Mouse (Mus musculus) erythroblast, embryonic 14.5 days (primary cell): ENCODE results near the gene Gm5129. TPM values are rescaled to one million over a fixed set of nuclear protein-coding genes. Genes with fewer than 3 reads are reported as not detected.
"Not testable (repeated sequence)": the region's sequence is repeated elsewhere in the genome, so short reads cannot be mapped to it uniquely, and the experiment has no call there.

Source experiments
- H3K27me3 ChIP-seq: 2 replicates; pipeline ENCODE4 v1.6.1; 2012; ENCODE audit warnings: inconsistent platforms; ENCODE audit not compliant: control insufficient read depth
- H3K36me3 ChIP-seq: 2 replicates; pipeline ENCODE4 v1.6.1; 2012; ENCODE audit warnings: mild to moderate bottlenecking, inconsistent platforms; ENCODE audit not compliant: control insufficient read depth
- H3K4me1 ChIP-seq: 2 replicates; pipeline ENCODE4 v1.6.1; 2012; ENCODE audit warnings: inconsistent platforms; ENCODE audit not compliant: control insufficient read depth
- H3K4me3 ChIP-seq: replicated peaks from 2 replicates; pipeline ENCODE3; 2012; ENCODE audit warnings: moderate library complexity, mild to moderate bottlenecking, inconsistent platforms
- H3K9me3 ChIP-seq: 2 replicates; pipeline ENCODE4 v1.6.1; 2012; ENCODE audit warnings: low read length, inconsistent platforms, mixed read lengths; ENCODE audit not compliant: control insufficient read depth
- GATA1 ChIP-seq: IDR thresholded peaks from 2 replicates; pipeline ENCODE4 v1.6.1; 2012; ENCODE audit warnings: low read length, inconsistent platforms, mixed read lengths
- TAL1 ChIP-seq: IDR thresholded peaks from 3 replicates; pipeline ENCODE4 v1.6.1; 2012; ENCODE audit warnings: low read length, inconsistent platforms, mixed read lengths
- polyA plus RNA-seq: library from polyadenylated mRNA; stranded (reverse); fragments of >175 nt; gene quantifications from 2 replicates; pipeline ENCODE4 v1.2.3, GENCODE M21; 2012

Gene Gm5129
- polyA plus RNA-seq, 1 experiment, result not detected

GRCm38 (mm10) chr5:29736073-29736900 is 551 bp upstream of the Gm5129 start:
- Histone ChIP-seq H3K9me3 (no peaks in the 10 kb centered on the region), H3K4me3 (peak overlapping the region; percentile 100), H3K27me3 (peaks cover 3% of the 10 kb centered on the region; the same call in 1 of the 2 replicates), H3K4me1 (peaks cover 42% of the 10 kb centered on the region), H3K36me3 (peaks cover 22% of the 10 kb centered on the region)
- no peak for TF ChIP-seq TAL1
- no peak for TF ChIP-seq GATA1

DNA sequence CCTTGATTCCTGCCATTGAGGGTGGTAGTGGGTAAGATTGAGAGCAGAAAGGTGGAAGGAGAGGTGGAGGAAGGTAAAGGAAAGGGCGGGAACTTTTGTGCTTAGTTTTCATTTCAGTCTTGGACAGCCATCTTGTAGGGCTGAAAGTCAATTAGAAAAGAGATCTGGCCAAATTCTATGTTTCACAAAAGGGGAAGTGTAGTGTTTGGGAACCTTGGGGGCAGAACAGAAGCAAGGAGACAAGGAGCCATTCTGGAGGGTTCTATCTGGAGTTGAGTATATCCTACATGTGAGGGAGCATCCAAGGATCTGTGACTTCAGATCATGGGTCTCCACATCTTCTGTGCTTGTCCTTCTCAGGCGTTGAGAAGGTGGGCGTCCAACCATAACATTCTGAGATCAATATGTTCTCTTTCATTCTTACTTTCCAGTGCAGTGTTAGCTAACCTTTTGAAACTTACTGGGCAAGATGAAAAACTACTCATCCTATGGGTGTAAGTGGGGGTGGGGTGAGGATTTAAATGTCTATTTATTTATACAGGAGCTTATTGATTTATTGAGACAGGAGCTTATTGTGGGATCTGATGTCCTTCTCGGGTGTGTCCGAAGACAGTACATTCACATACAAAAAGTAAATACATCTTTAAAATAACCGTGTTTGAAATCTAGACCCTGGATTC is 765 bp downstream of the Gm5129 start:
- Histone ChIP-seq H3K27me3 (peaks cover 3% of the 10 kb centered on the region; the same call in 1 of the 2 replicates), H3K36me3 (peaks cover 16% of the 10 kb centered on the region), H3K4me3 (peak overlapping the region; percentile 100), H3K4me1 (peaks cover 39% of the 10 kb centered on the region), H3K9me3 (no peaks in the 10 kb centered on the region)
- TF ChIP-seq TAL1 (no peak), GATA1 (no peak)

DNA sequence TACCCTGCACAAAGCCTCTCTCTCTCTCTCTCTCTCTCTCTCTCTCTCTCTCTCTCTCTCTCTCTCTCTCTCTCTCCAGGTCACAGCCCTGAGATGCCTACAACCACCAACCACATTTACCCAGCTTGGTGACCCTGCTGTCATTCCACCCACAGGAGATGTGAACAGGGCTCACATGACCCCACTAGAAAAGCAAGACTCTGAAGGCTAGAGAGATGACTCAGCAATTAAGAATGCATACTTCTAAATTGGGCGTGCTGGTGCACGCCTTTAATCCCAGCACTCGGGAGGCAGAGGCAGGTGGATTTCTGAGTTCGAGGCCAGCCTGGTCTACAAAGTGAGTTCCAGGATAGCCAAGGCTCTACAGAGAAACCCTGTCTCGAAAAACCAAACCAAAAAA is 9.7 kb downstream of the Gm5129 start:
- H3K9me3 ChIP-seq, H3K4me3 ChIP-seq, H3K4me1 ChIP-seq, H3K27me3 ChIP-seq, H3K36me3 ChIP-seq: not testable (repeated sequence)

- Histone ChIP-seq H3K36me3 (no peaks in the 10 kb centered on the region), H3K4me1 (no peaks in the 10 kb centered on the region), H3K27me3 (no peaks in the 10 kb centered on the region), H3K4me3 (no peak overlapping the region), H3K9me3 (peaks cover 4% of the 10 kb centered on the region; the same call in 1 of the 2 replicates)
- no peak for TF ChIP-seq GATA1
- TF ChIP-seq TAL1, result no peak
Observed at GRCm38 (mm10) chr5:29725369-29725768, 10.4 kb downstream of the Gm5129 start.

DNA sequence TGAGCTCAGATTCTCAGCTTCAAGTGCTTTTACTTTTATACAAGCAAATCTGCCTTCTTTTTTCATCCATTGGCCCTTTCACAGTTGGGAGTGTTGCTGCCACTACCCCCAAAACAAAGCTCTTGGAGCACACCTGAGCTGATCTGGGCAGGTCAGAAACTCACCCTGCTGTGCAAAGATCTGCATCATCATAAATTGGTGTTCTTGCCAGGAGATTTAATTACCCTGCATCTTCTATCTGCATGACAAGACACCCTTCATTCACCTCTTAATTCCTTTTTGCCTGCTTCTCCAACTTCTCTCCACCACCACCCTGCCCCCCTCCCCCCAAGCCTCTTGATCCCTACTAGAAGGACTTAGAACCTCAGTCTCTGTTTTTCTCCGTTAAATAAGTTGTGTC is 14.6 kb downstream of the Gm5129 start:
- Histone ChIP-seq H3K27me3 (no peaks in the 10 kb centered on the region), H3K4me3 (no peak overlapping the region), H3K36me3 (no peaks in the 10 kb centered on the region), H3K9me3 (peaks cover 4% of the 10 kb centered on the region; the same call in 1 of the 2 replicates), H3K4me1 (no peaks in the 10 kb centered on the region)
- TF ChIP-seq TAL1, result no peak
- no peak for TF ChIP-seq GATA1

DNA sequence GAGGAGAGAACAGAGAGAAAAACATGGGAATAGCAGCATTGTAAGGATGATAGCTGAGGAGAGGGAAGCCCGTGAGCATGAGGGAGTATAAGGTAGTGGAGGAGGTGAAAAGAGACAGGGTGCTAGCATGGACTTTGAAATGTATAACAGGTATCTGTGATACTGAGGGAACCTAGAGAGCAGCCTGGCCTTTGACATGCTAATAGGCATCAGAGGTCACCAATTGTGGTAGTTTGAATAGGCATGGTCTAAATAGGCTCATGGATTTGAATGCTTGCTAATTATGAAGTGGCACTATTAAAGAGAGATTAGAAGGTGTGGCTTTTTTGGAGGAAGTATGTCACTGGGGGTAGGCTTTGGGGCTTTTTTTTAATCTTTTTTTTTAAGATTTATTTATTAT is 22.8 kb downstream of the Gm5129 start:
- H3K4me3 ChIP-seq, result no peak overlapping the region
- TF ChIP-seq GATA1 (no peak), TAL1 (no peak)
- no peaks in the 10 kb centered on the region for H3K9me3 ChIP-seq
- no peaks in the 10 kb centered on the region for H3K27me3 ChIP-seq
- no peaks in the 10 kb centered on the region for H3K4me1 ChIP-seq
- no peaks in the 10 kb centered on the region for H3K36me3 ChIP-seq

DNA sequence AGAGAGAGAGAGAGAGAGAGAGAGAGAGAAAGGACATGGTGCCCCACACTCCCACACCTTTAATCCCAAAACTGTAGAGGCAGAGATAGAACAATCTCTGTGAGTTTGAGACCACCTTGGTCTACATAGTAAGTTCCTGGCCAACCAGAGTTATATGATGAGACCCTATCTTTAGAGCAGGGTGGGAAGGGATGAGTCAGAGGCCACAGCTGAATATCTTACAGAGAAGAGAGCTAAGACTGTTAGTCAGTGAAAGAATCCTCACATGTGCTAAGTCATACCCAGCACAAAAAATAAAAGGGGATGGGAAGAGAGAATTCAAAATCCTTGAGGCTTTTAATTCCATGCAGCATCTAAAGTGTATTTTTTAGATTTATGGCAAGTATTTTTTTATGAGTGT is 24.1 kb downstream of the Gm5129 start:
- Histone ChIP-seq H3K9me3 (no peaks in the 10 kb centered on the region), H3K27me3 (no peaks in the 10 kb centered on the region), H3K4me3 (no peak overlapping the region), H3K4me1 (no peaks in the 10 kb centered on the region), H3K36me3 (no peaks in the 10 kb centered on the region)
- TF ChIP-seq TAL1, result no peak
- no peak for TF ChIP-seq GATA1

GRCm38 (mm10) chr5:29708258-29708657 is 27.5 kb downstream of the Gm5129 start:
- Histone ChIP-seq H3K4me3 (no peak overlapping the region), H3K27me3 (no peaks in the 10 kb centered on the region), H3K36me3 (no peaks in the 10 kb centered on the region), H3K9me3 (no peaks in the 10 kb centered on the region), H3K4me1 (no peaks in the 10 kb centered on the region)
- no peak for TF ChIP-seq TAL1
- TF ChIP-seq GATA1, result no peak

- Histone ChIP-seq H3K4me3 (no peak overlapping the region), H3K9me3 (no peaks in the 10 kb centered on the region), H3K27me3 (no peaks in the 10 kb centered on the region), H3K4me1 (no peaks in the 10 kb centered on the region), H3K36me3 (no peaks in the 10 kb centered on the region)
- TF ChIP-seq GATA1 (no peak), TAL1 (no peak)
Observed at GRCm38 (mm10) chr5:29707241-29707640, 28.5 kb downstream of the Gm5129 start.
